Mouse (Mus musculus) embryonic facial prominence, embryonic 12.5 days (tissue): ENCODE results near the gene Ogfod1. TPM values are rescaled to one million over a fixed set of nuclear protein-coding genes. Genes with fewer than 3 reads are reported as not detected.

Experiments
- ATAC-seq: fragments of 200-750 bp; cut with Nextera tagmentation; 2 replicates; pipeline ENCODE4 v1.8.0; 2017; ENCODE audit not compliant: insufficient number of reproducible peaks, insufficient read depth, low FRiP score, low TSS enrichment
- H3K27ac ChIP-seq: fragments of 300-500 bp; sonication (generic); 2 replicates; pipeline ENCODE4 v1.5.1; 2016; ENCODE audit warnings: mild to moderate bottlenecking
- H3K27me3 ChIP-seq: fragments of 300-500 bp; sonication (generic); 2 replicates; pipeline ENCODE4 v1.6.1; 2016; ENCODE audit warnings: mild to moderate bottlenecking, moderate library complexity
- H3K36me3 ChIP-seq: fragments of 300-500 bp; sonication (generic); 2 replicates; pipeline ENCODE4 v1.6.1; 2016; ENCODE audit warnings: mild to moderate bottlenecking
- H3K4me1 ChIP-seq: fragments of 300-500 bp; sonication (generic); 2 replicates; pipeline ENCODE4 v1.6.1; 2016
- H3K4me2 ChIP-seq: fragments of 300-500 bp; sonication (generic); replicated peaks from 2 replicates; pipeline ENCODE4 v1.6.1; 2016; ENCODE audit warnings: mild to moderate bottlenecking, moderate library complexity
- H3K4me3 ChIP-seq: fragments of 300-500 bp; sonication (generic); 2 replicates; pipeline ENCODE4 v1.5.1; 2016; ENCODE audit warnings: mild to moderate bottlenecking
- H3K9ac ChIP-seq: fragments of 300-500 bp; sonication (generic); 2 replicates; pipeline ENCODE4 v1.6.1; 2016; ENCODE audit warnings: mild to moderate bottlenecking, moderate library complexity
- H3K9me3 ChIP-seq: fragments of 300-500 bp; sonication (generic); 2 replicates; pipeline ENCODE4 v1.6.1; 2016; ENCODE audit warnings: mild to moderate bottlenecking, moderate library complexity
- WGBS: fragments of 180-500 bp; shearing (Covaris S2); methylation state at CpG from one replicate; pipeline ENCODE4 v1.1.7; 2016; 5-methylcytosine and 5-hydroxymethylcytosine counted together
- polyA plus RNA-seq: library from polyadenylated mRNA; unstranded; fragments of >200 nt; fragmentation: Nextera tagmentation; extraction: Ambion mirVana; gene quantifications from 2 replicates; pipeline ENCODE4 v1.2.1, GENCODE M21; 2016

Ogfod1 gene
- polyA plus RNA-seq, 1 experiment from 2014 or later = 15.6 TPM

GRCm38 (mm10) chr8:94087964-94088363, 51.0 kb downstream of the Ogfod1 start:
- no peaks in the 10 kb centered on the region for H3K4me1 ChIP-seq
- 85% methylated on average over 9 of the region's 9 CpGs for WGBS
- H3K9me3 ChIP-seq = no peaks in the 10 kb centered on the region
- ATAC-seq = no peak
- H3K4me3 ChIP-seq = no peak overlapping the region
- no peaks in the 10 kb centered on the region for H3K36me3 ChIP-seq
- no peak overlapping the region for H3K27ac ChIP-seq
- no peaks in the 10 kb centered on the region for H3K27me3 ChIP-seq
- H3K9ac ChIP-seq = no peak overlapping the region
- H3K4me2 ChIP-seq = no peak overlapping the region

GRCm38 (mm10) chr8:94089715-94090114, 52.7 kb downstream of the Ogfod1 start:
- H3K4me2 ChIP-seq = no peak overlapping the region
- H3K27ac ChIP-seq = no peak overlapping the region
- H3K36me3 ChIP-seq = no peaks in the 10 kb centered on the region
- H3K4me3 ChIP-seq = no peak overlapping the region
- H3K9me3 ChIP-seq = no peaks in the 10 kb centered on the region
- no peak overlapping the region for H3K9ac ChIP-seq
- WGBS = 66% methylated on average over 6 of the region's 6 CpGs
- no peaks in the 10 kb centered on the region for H3K4me1 ChIP-seq
- no peak for ATAC-seq
- no peaks in the 10 kb centered on the region for H3K27me3 ChIP-seq

DNA sequence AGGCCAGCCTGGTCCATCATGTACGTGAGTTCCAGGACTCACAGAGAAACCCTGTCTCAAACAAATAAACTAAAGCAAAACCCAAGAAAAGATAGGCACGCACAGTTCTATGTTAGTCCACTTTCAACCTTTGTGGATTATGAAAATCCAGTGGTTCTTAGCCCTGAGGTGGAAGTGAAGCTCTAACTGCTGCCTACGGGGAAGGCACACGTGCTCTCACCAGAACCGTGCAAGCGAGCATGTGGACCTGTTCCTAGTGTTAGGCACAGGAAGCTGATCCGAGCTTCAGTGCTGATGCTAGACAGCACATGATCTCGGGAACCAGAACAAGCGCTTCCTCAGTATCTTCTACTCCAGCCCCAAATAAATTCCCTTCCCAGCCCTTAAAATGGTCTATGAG, 55.9 kb downstream of the Ogfod1 start:
- ATAC-seq = no peak
- no peak overlapping the region for H3K4me3 ChIP-seq
- no peaks in the 10 kb centered on the region for H3K27me3 ChIP-seq
- no peaks in the 10 kb centered on the region for H3K4me1 ChIP-seq
- no peak overlapping the region for H3K27ac ChIP-seq
- 87% methylated on average over 9 of the region's 9 CpGs for WGBS
- H3K9me3 ChIP-seq = no peaks in the 10 kb centered on the region
- no peak overlapping the region for H3K4me2 ChIP-seq
- no peaks in the 10 kb centered on the region for H3K36me3 ChIP-seq
- no peak overlapping the region for H3K9ac ChIP-seq

DNA sequence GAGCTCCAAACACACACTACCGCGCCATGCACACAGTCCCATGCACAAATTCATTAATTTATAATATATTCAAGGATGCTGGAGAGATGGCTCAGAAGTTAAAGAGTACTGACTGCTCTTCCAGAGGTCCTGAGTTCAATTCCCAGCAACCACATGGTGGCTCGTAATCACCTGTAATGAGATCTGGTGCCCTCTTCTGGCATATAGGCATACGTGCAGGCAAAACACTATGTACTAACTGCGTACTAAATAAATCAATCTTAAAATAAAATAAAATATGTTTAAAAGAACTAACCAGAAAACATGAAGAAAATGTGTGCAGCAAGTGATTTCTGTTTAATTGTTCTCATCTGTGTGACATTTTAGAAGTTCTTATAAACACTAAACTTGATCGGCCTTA, 57.3 kb downstream of the Ogfod1 start:
- WGBS = 76% methylated on average over 6 of the region's 6 CpGs
- Histone ChIP-seq H3K27me3 (no peaks in the 10 kb centered on the region), H3K9me3 (no peaks in the 10 kb centered on the region), H3K9ac (no peak overlapping the region), H3K4me2 (no peak overlapping the region), H3K36me3 (no peaks in the 10 kb centered on the region), H3K4me3 (no peak overlapping the region), H3K27ac (no peak overlapping the region), H3K4me1 (no peaks in the 10 kb centered on the region)
- ATAC-seq = no peak

GRCm38 (mm10) chr8:94098081-94098974, 61.3 kb downstream of the Ogfod1 start, which contains the start of gene Bbs2:
Gene Bbs2 (minus strand): TSS chr8:94098928.
- Histone ChIP-seq H3K9ac (peak within 1 kb of the TSS; percentile 68), H3K27me3 (no peaks in the 10 kb centered on the region), H3K27ac (peak within 1 kb of the TSS; percentile 97), H3K4me1 (no peaks in the 10 kb centered on the region), H3K9me3 (no peaks in the 10 kb centered on the region), H3K36me3 (no peaks in the 10 kb centered on the region), H3K4me3 (peak within 1 kb of the TSS; percentile 58), H3K4me2 (peak within 1 kb of the TSS; percentile 61)
- ATAC-seq = peak; percentile 99
- WGBS = 1% methylated on average over 61 of the region's 61 CpGs

DNA sequence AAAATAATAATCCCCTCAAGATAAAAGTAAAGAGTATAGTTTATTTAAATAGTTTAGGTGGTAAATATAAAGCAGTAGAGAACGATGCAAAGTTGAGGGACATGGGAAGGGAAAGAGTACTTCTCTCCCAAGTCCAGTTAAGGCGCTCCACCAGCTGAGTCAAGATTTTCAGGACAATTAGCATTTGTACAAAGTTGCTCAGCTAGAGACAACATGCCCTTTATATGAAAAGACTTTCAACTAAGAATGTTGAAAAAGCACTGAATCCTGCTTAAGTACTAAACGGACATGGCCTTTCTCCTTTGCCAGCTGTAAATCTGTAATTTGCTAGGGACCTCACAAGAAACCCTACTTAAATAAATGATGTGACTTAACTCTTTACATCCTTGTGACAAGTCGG, 62.0 kb downstream of the Ogfod1 start:
- peak overlapping the region; percentile 68; the same call in 1 of the 2 replicates for H3K9ac ChIP-seq
- ATAC-seq = no peak

GRCm38 (mm10) chr8:94104146-94104545, 67.1 kb downstream of the Ogfod1 start:
- 58% methylated on average over 5 of the region's 5 CpGs for WGBS
- no peak for ATAC-seq

More for the DNA sequence above, 62.0 kb downstream of the Ogfod1 start:
- no peaks in the 10 kb centered on the region for H3K9me3 ChIP-seq
- H3K4me3 ChIP-seq = peak overlapping the region; percentile 58
- WGBS = 47% methylated on average over 4 of the region's 4 CpGs
- no peaks in the 10 kb centered on the region for H3K4me1 ChIP-seq
- H3K27ac ChIP-seq = peak overlapping the region; percentile 97; the same call in 1 of the 2 replicates
- H3K36me3 ChIP-seq = no peaks in the 10 kb centered on the region
- peak overlapping the region; percentile 61 for H3K4me2 ChIP-seq
- no peaks in the 10 kb centered on the region for H3K27me3 ChIP-seq

DNA sequence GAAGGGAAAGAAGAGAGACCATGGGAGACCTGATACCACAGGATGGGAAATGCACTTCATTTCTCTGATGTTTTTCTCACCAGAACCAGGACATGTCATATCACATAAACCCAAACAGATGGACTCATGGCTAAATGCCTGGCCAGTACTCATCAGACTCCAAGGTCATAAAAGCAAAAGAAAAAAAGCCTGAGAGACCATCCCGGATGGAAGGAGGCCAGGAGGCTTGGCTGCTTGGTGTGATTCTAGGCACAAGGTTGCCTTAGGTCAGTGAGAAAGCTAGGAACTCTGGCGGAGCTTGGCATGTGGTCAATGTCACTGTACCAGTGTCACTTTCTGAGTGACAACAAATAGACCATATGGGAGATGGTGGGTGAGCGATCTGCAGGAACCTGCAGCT, 70.9 kb downstream of the Ogfod1 start:
- Histone ChIP-seq H3K4me3 (no peak overlapping the region), H3K27ac (no peak overlapping the region)

More at GRCm38 (mm10) chr8:94104146-94104545, 67.1 kb downstream of the Ogfod1 start:
- H3K4me3 ChIP-seq = no peak overlapping the region
- no peaks in the 10 kb centered on the region for H3K4me1 ChIP-seq
- H3K9ac ChIP-seq = no peak overlapping the region
- H3K36me3 ChIP-seq = no peaks in the 10 kb centered on the region
- no peak overlapping the region for H3K4me2 ChIP-seq
- no peaks in the 10 kb centered on the region for H3K27me3 ChIP-seq
- no peak overlapping the region for H3K27ac ChIP-seq
- H3K9me3 ChIP-seq = no peaks in the 10 kb centered on the region

GRCm38 (mm10) chr8:94109396-94109795, 72.4 kb downstream of the Ogfod1 start:
- no peak overlapping the region for H3K27ac ChIP-seq
- H3K36me3 ChIP-seq = no peaks in the 10 kb centered on the region
- no peak overlapping the region for H3K4me2 ChIP-seq
- no peaks in the 10 kb centered on the region for H3K4me1 ChIP-seq
- H3K4me3 ChIP-seq = no peak overlapping the region
- no peak overlapping the region for H3K9ac ChIP-seq
- H3K9me3 ChIP-seq = no peaks in the 10 kb centered on the region
- no peaks in the 10 kb centered on the region for H3K27me3 ChIP-seq
- ATAC-seq = no peak
- WGBS = 73% methylated on average over 6 of the region's 6 CpGs

More for the DNA sequence above, 70.9 kb downstream of the Ogfod1 start:
- WGBS = 82% methylated on average over 3 of the region's 3 CpGs
- ATAC-seq = no peak
- H3K4me1 ChIP-seq = no peaks in the 10 kb centered on the region
- no peaks in the 10 kb centered on the region for H3K36me3 ChIP-seq
- H3K27me3 ChIP-seq = no peaks in the 10 kb centered on the region
- no peaks in the 10 kb centered on the region for H3K9me3 ChIP-seq
- H3K4me2 ChIP-seq = no peak overlapping the region
- no peak overlapping the region for H3K9ac ChIP-seq

DNA sequence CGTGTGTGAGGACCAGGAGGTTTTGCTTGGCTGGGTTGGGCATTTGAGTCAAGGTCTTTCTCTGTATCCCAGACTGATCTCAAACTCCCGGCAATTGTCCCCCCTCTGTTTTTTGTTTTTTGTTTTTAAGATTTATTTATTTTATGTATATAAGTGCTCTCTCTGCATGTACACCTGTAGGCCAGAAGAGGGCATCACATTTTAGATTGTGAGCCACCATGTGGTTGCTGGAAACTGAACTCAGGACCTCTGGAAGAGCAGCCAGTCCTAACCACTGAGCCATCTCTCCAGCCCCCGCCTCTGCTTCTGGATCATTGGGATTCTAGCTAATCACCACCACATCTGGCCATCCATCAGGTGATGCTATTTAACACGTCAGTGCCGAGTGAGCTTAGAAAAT, 72.8 kb downstream of the Ogfod1 start:
- no peak for ATAC-seq
- Histone ChIP-seq H3K4me1 (no peaks in the 10 kb centered on the region), H3K36me3 (no peaks in the 10 kb centered on the region), H3K9ac (no peak overlapping the region), H3K27me3 (no peaks in the 10 kb centered on the region), H3K9me3 (no peaks in the 10 kb centered on the region), H3K4me3 (no peak overlapping the region), H3K4me2 (no peak overlapping the region), H3K27ac (no peak overlapping the region)
- 70% methylated on average over 5 of the region's 5 CpGs for WGBS

DNA sequence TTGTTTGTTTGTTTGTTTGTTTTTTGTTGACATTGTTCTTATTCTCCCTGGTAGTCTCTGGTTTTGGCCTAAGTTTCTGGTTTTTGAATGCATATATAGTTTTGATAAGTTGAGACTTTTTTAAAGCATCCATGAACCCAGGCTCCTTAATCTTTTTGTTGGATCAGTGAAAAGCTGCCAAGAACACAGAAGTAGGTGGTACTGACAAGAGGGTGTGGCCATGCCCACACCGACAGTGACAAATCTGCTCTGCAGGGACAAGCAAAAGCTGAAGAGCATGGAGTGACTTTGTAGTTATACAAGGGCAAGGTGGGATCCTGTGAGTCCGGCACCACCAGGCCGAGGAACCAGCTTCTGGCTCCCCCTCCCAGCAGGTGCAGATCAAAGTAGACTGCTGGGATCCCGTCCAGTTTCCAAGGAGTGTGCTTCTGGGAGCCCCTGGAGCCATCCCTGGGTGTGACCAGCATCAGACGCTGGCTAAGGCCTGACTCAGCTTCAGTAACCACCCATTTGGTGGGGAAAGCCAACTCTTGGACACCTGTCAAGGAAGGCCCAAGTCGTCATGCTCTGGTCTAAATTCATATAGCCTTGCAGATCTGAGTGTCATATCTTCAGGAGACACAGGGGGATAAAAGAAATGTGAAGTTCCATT, 73.7 kb downstream of the Ogfod1 start:
- no peaks in the 10 kb centered on the region for H3K9me3 ChIP-seq
- no peak for ATAC-seq
- no peak overlapping the region for H3K4me3 ChIP-seq
- no peaks in the 10 kb centered on the region for H3K36me3 ChIP-seq
- H3K27me3 ChIP-seq = no peaks in the 10 kb centered on the region
- no peak overlapping the region for H3K27ac ChIP-seq
- 69% methylated on average over 6 of the region's 6 CpGs for WGBS
- no peak overlapping the region for H3K4me2 ChIP-seq
- H3K4me1 ChIP-seq = no peaks in the 10 kb centered on the region
- no peak overlapping the region for H3K9ac ChIP-seq

DNA sequence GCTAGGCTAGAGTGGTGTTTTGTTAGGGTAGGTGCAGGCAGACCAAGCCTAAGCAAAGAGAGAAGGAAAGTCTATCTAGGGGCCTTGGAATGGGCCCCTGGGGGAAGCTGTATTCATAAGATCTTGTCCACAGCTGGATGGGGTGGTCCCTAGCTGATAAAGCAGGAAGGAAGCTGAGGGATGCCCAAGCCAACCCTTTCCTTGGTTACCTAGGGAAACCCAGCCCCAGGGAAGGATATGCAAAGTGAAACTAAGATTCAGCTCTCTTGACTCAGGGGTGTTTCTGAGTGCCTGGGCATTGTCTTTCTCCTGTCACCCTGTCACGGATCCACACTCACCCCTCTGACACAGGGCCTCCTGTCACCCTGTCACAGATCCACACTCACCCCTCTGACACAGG, 76.4 kb downstream of the Ogfod1 start:
- Histone ChIP-seq H3K27ac (no peak overlapping the region), H3K4me1 (no peaks in the 10 kb centered on the region), H3K9me3 (no peaks in the 10 kb centered on the region), H3K4me3 (no peak overlapping the region), H3K4me2 (no peak overlapping the region), H3K9ac (no peak overlapping the region), H3K36me3 (no peaks in the 10 kb centered on the region), H3K27me3 (no peaks in the 10 kb centered on the region)
- ATAC-seq = no peak
- 52% methylated on average over 1 of the region's 1 CpGs for WGBS
